7 mouse cellular contexts compared by ENCODE assay signal in genomic region chr7:92967381-92968127, GRCm38 (mm10).
A peak's percentile ranks its signal among the peaks of the same experiment; 100 is the strongest.
DNase-seq lines count a peak whose midpoint lies in the region; ATAC-seq and TF ChIP-seq lines count a peak whose summit lies in the region.

No protein-coding gene starts in this region.

- no peak for TF ChIP-seq EP300 in MEL (IDR thresholded peaks at IDR 0.05; ENCODE audit: low read depth in 1 of 2, low read length in 2 of 2)

- no peak overlapping the region for H3K4me3 ChIP-seq in MEL (ENCODE audit: control insufficient read depth in 1 of 2, insufficient read depth in 1 of 2, low read depth in 2 of 2, low read length in 2 of 2)
- no peak overlapping the region for H3K4me3 ChIP-seq in embryonic facial prominence, embryonic 14.5 days (ENCODE audit: low read depth, low read length)
- H3K4me3 ChIP-seq in hindbrain, embryonic 14.5 days (replicated peaks; ENCODE audit: low read length): no peak overlapping the region
- H3K4me3 ChIP-seq in limb, embryonic 11.5 days (ENCODE audit: low read depth, low read length): no peak overlapping the region

- H3K27ac ChIP-seq in MEL (ENCODE audit: control insufficient read depth, low read depth, low read length): no peak overlapping the region
- H3K27ac ChIP-seq in embryonic facial prominence, embryonic 14.5 days (replicated peaks; ENCODE audit: low read depth, low read length): no peak overlapping the region
- no peak overlapping the region for H3K27ac ChIP-seq in hindbrain, embryonic 14.5 days
- no peak overlapping the region for H3K27ac ChIP-seq in limb, embryonic 11.5 days (replicated peaks; ENCODE audit: low read depth, low read length)

- H3K79me2 ChIP-seq in MEL (ENCODE audit: control insufficient read depth, insufficient read depth, low read length, poor library complexity): no peaks in the 10 kb centered on the region

- no peak overlapping the region for H3K4me2 ChIP-seq in embryonic facial prominence, embryonic 14.5 days (ENCODE audit: low read depth, low read length)
- no peak overlapping the region for H3K4me2 ChIP-seq in hindbrain, embryonic 14.5 days (replicated peaks)
- H3K4me2 ChIP-seq in limb, embryonic 11.5 days (ENCODE audit: low read depth, severe bottlenecking): no peak overlapping the region

- no peaks in the 10 kb centered on the region for H3K36me3 ChIP-seq in MEL (ENCODE audit: control insufficient read depth in 1 of 2, insufficient read depth in 2 of 2, low read length in 2 of 2)
- H3K36me3 ChIP-seq in embryonic facial prominence, embryonic 14.5 days (ENCODE audit: control insufficient read depth, insufficient read depth, low read length): no peaks in the 10 kb centered on the region
- H3K36me3 ChIP-seq in hindbrain, embryonic 14.5 days (replicated peaks; ENCODE audit: control insufficient read depth, insufficient read depth): no peaks in the 10 kb centered on the region
- no peaks in the 10 kb centered on the region for H3K36me3 ChIP-seq in limb, embryonic 11.5 days (ENCODE audit: control insufficient read depth, insufficient read depth, low read length)

- WGBS in embryonic facial prominence, embryonic 14.5 days: 64% methylated on average over 10 of the region's 10 CpGs
- 64% methylated on average over 10 of the region's 10 CpGs for WGBS in hindbrain, embryonic 14.5 days
- 64% methylated on average over 10 of the region's 10 CpGs for WGBS in limb, embryonic 11.5 days

- TF ChIP-seq CTCF in MEL (IDR thresholded peaks at IDR 0.05 in 2 of 3, conservative IDR thresholded peaks at IDR 0.05 in 1 of 3; ENCODE audit: control insufficient read depth in 1 of 3, insufficient read depth in 1 of 3, low read depth in 2 of 3, low read length in 3 of 3, poor library complexity in 1 of 3, severe bottlenecking in 1 of 3): peak in 2 of 3 experiments; percentile 43 to 49; a peak in 3 of 6 replicates

- no peak for TF ChIP-seq POLR2A in MEL (IDR thresholded peaks at IDR 0.05; ENCODE audit: control insufficient read depth in 1 of 2, insufficient read depth in 1 of 2, low read depth in 1 of 2, low read length in 2 of 2, poor library complexity in 1 of 2)

- peak; percentile 8 for DNase-seq in MEL (ENCODE audit: low read depth, low spot score)
- peak; percentile 56 for DNase-seq in adrenal gland, postnatal 14 days
- peak; percentile 52 for DNase-seq in embryonic facial prominence, embryonic 14.5 days (ENCODE audit: low spot score)
- peak; percentile 70 for DNase-seq in hindbrain, embryonic 14.5 days (ENCODE audit: low spot score)
- peak; percentile 40 for DNase-seq in limb, embryonic 11.5 days (ENCODE audit: low spot score)
- peak; percentile 62 for DNase-seq in retina, postnatal 1 day
- DNase-seq in gastrocnemius, adult 8-10 months (ENCODE audit: low spot score in 2 of 2): no peak

- no peak overlapping the region for H3K9ac ChIP-seq in MEL (ENCODE audit: control insufficient read depth, low read depth, low read length, poor library complexity, severe bottlenecking)
- no peak overlapping the region for H3K9ac ChIP-seq in embryonic facial prominence, embryonic 14.5 days (ENCODE audit: low read depth, low read length)
- no peak overlapping the region for H3K9ac ChIP-seq in hindbrain, embryonic 14.5 days
- no peak overlapping the region for H3K9ac ChIP-seq in limb, embryonic 11.5 days (ENCODE audit: low read length)

- no peak for ATAC-seq in embryonic facial prominence, embryonic 14.5 days (ENCODE audit: low read depth)
- ATAC-seq in hindbrain, embryonic 14.5 days (ENCODE audit: low FRiP score): peak; percentile 80; the same call in 1 of the 2 replicates
- ATAC-seq in limb, embryonic 11.5 days (ENCODE audit: insufficient number of reproducible peaks, low FRiP score, low TSS enrichment, low read depth): 0 out of 2 replicates have a peak, but pooled peaks have one; percentile 31

- no peaks in the 10 kb centered on the region for H3K4me1 ChIP-seq in MEL (ENCODE audit: control insufficient read depth in 1 of 2, insufficient read depth in 2 of 2, low read length in 2 of 2)
- H3K4me1 ChIP-seq in embryonic facial prominence, embryonic 14.5 days (ENCODE audit: control insufficient read depth, insufficient read depth, low read length): no peaks in the 10 kb centered on the region
- H3K4me1 ChIP-seq in hindbrain, embryonic 14.5 days (replicated peaks; ENCODE audit: control insufficient read depth, insufficient read depth, low read length): no peaks in the 10 kb centered on the region
- H3K4me1 ChIP-seq in limb, embryonic 11.5 days (ENCODE audit: control insufficient read depth, insufficient read depth, low read length): no peaks in the 10 kb centered on the region

- TF ChIP-seq RAD21 in MEL (IDR thresholded peaks at IDR 0.05; ENCODE audit: low read depth, low read length): peak; percentile 38

- no peaks in the 10 kb centered on the region for H3K27me3 ChIP-seq in MEL (ENCODE audit: control insufficient read depth in 1 of 2, insufficient read depth in 2 of 2, low read length in 2 of 2)
- H3K27me3 ChIP-seq in embryonic facial prominence, embryonic 14.5 days (replicated peaks; ENCODE audit: control insufficient read depth, insufficient read depth, low read length): no peaks in the 10 kb centered on the region
- H3K27me3 ChIP-seq in hindbrain, embryonic 14.5 days (ENCODE audit: control insufficient read depth, insufficient read depth, low read length): no peaks in the 10 kb centered on the region
- H3K27me3 ChIP-seq in limb, embryonic 11.5 days (ENCODE audit: control insufficient read depth, insufficient read depth, low read length): no peaks in the 10 kb centered on the region

- H3K9me3 ChIP-seq in MEL (replicated peaks; ENCODE audit: insufficient read depth, low read length): no peaks in the 10 kb centered on the region
- no peaks in the 10 kb centered on the region for H3K9me3 ChIP-seq in embryonic facial prominence, embryonic 14.5 days (ENCODE audit: control insufficient read depth, low read length)
- no peaks in the 10 kb centered on the region for H3K9me3 ChIP-seq in hindbrain, embryonic 14.5 days (ENCODE audit: control insufficient read depth, low read length)
- no peaks in the 10 kb centered on the region for H3K9me3 ChIP-seq in limb, embryonic 11.5 days (ENCODE audit: control insufficient read depth, low read length)

TF ChIP-seq in MEL, 35 proteins besides CTCF, POLR2A, EP300 and RAD21:
- TF ChIP-seq MYC (IDR thresholded peaks at IDR 0.05; ENCODE audit: low read depth, low read length) (no peak), CHD2 (IDR thresholded peaks at IDR 0.05; ENCODE audit: low read length) (no peak), MYB (IDR thresholded peaks at IDR 0.05; ENCODE audit: low read depth, low read length) (no peak), NRF1 (IDR thresholded peaks at IDR 0.05; ENCODE audit: insufficient read depth, low read depth, low read length, poor library complexity, severe bottlenecking) (no peak), TBP (IDR thresholded peaks at IDR 0.05; ENCODE audit: low read depth, low read length) (no peak), ETS1 (IDR thresholded peaks at IDR 0.05; ENCODE audit: low read depth, low read length) (no peak), USF1 (IDR thresholded peaks at IDR 0.05; ENCODE audit: low read depth, low read length) (no peak), ZNF384 (IDR thresholded peaks at IDR 0.05; ENCODE audit: low read depth, low read length) (no peak), MXI1 (IDR thresholded peaks at IDR 0.05; ENCODE audit: low read depth, low read length) (no peak), RCOR1 (IDR thresholded peaks at IDR 0.05; ENCODE audit: low read depth, low read length) (no peak), TCF12 (IDR thresholded peaks at IDR 0.05; ENCODE audit: low read depth, low read length) (no peak), SMC3 (IDR thresholded peaks at IDR 0.05; ENCODE audit: low read depth, low read length) (peak; percentile 56), ZC3H11A (IDR thresholded peaks at IDR 0.05; ENCODE audit: low read depth, low read length) (0 out of 2 replicates have a peak, but pooled peaks have one; percentile 16), SIN3A (IDR thresholded peaks at IDR 0.05; ENCODE audit: low read length) (no peak), JUND (IDR thresholded peaks at IDR 0.05; ENCODE audit: low read depth, low read length) (no peak), GATA1 (IDR thresholded peaks at IDR 0.05; ENCODE audit: low read depth, low read length) (no peak), CHD1 (IDR thresholded peaks at IDR 0.05; ENCODE audit: low read depth, low read length) (no peak), GABPA (IDR thresholded peaks at IDR 0.05; ENCODE audit: low read depth, low read length) (no peak)

Comparison
In these comparisons a context has a peak if more than half of its experiments do, and no peak if none do; other contexts are left out.
1. DNase-seq: peak in MEL (single experiment), adrenal gland, postnatal 14 days (single experiment), embryonic facial prominence, embryonic 14.5 days (single experiment), hindbrain, embryonic 14.5 days (single experiment), limb, embryonic 11.5 days (single experiment) and retina, postnatal 1 day (single experiment); none in gastrocnemius, adult 8-10 months (0 of 2).